Mouse (Mus musculus) MEL (cell line): ENCODE measurements around the gene Rln3. TPM values are rescaled to one million over a fixed set of nuclear protein-coding genes. Genes with fewer than 3 reads are reported as not detected.

Source experiments
- DNase-seq: peaks from one replicate; pipeline ENCODE4 v3.0.0; 2011; ENCODE audit warnings: low read depth, low spot score
- H3K27ac ChIP-seq: 2 replicates; pipeline ENCODE4 v1.5.1; 2012; ENCODE audit warnings: low read depth, mild to moderate bottlenecking, control low read depth, low read length, moderate library complexity; ENCODE audit not compliant: control insufficient read depth
- H3K27me3 ChIP-seq, 2 experiments: fragments of 150-350 bp in 1 of 2; sonication (generic) in 1 of 2; 2 replicates each; pipeline ENCODE4 v1.6.1; 2012; ENCODE audit warnings: low read length in 2 of 2, mild to moderate bottlenecking in 2 of 2, improper control_type of control experiment in 1 of 2, moderate library complexity in 1 of 2; ENCODE audit not compliant: insufficient read depth in 2 of 2, control insufficient read depth in 1 of 2
- H3K36me3 ChIP-seq, 2 experiments: 2 replicates each; pipeline ENCODE4 v1.6.1; 2012 to 2014; ENCODE audit warnings: low read length in 2 of 2, improper control_type of control experiment in 1 of 2, inconsistent platforms in 1 of 2, mild to moderate bottlenecking in 1 of 2; ENCODE audit not compliant: insufficient read depth in 2 of 2, control insufficient read depth in 1 of 2
- H3K4me1 ChIP-seq, 2 experiments: fragments of 150-350 bp in 1 of 2; sonication (generic) in 1 of 2; 2 replicates each; pipeline ENCODE4 v1.6.1; 2012; ENCODE audit warnings: low read length in 2 of 2, improper control_type of control experiment in 1 of 2, mild to moderate bottlenecking in 1 of 2; ENCODE audit not compliant: insufficient read depth in 2 of 2, control insufficient read depth in 1 of 2
- H3K4me3 ChIP-seq, 2 experiments: fragments of 150-350 bp in 1 of 2; sonication (generic) in 1 of 2; 2 replicates each; pipeline ENCODE4 v1.5.1; 2012; ENCODE audit warnings: low read depth in 2 of 2, low read length in 2 of 2, mild to moderate bottlenecking in 2 of 2, moderate library complexity in 2 of 2, control low read depth in 1 of 2, improper control_type of control experiment in 1 of 2; ENCODE audit not compliant: control insufficient read depth in 1 of 2, insufficient read depth in 1 of 2
- H3K79me2 ChIP-seq: 2 replicates; pipeline ENCODE4 v1.6.1; 2012; ENCODE audit warnings: mild to moderate bottlenecking, low read length, moderate library complexity; ENCODE audit not compliant: control insufficient read depth, poor library complexity, insufficient read depth
- H3K9ac ChIP-seq: 2 replicates; pipeline ENCODE4 v1.6.1; 2012; ENCODE audit warnings: low read depth, mild to moderate bottlenecking, control low read depth, low read length, moderate library complexity; ENCODE audit not compliant: control insufficient read depth, poor library complexity, severe bottlenecking
- H3K9me3 ChIP-seq: fragments of 150-350 bp; sonication (generic); replicated peaks from 2 replicates; pipeline ENCODE4 v1.6.1; 2012; ENCODE audit warnings: mild to moderate bottlenecking, low read length, improper control_type of control experiment, moderate library complexity; ENCODE audit not compliant: insufficient read depth
- CHD1 ChIP-seq: IDR thresholded peaks from 2 replicates; pipeline ENCODE4 v1.6.1; 2012; ENCODE audit warnings: low read depth, mild to moderate bottlenecking, inconsistent platforms, low read length, improper control_type of control experiment
- CTCF ChIP-seq, 3 experiments: IDR thresholded peaks in 2 of 3; conservative IDR thresholded peaks in 1 of 3; 2 replicates each; pipeline ENCODE4 v1.5.1; 2011 to 2012; ENCODE audit warnings: low read length in 3 of 3, low read depth in 2 of 3, mild to moderate bottlenecking in 2 of 3, improper control_type of control experiment in 1 of 3, inconsistent platforms in 1 of 3, mixed read lengths in 1 of 3, moderate library complexity in 1 of 3; ENCODE audit not compliant: control insufficient read depth in 1 of 3, insufficient read depth in 1 of 3, poor library complexity in 1 of 3, severe bottlenecking in 1 of 3
- E2F4 ChIP-seq: IDR thresholded peaks from 2 replicates; pipeline ENCODE4 v1.6.1; 2011; ENCODE audit warnings: low read depth, low read length, improper control_type of control experiment, borderline replicate concordance
- HCFC1 ChIP-seq: IDR thresholded peaks from 2 replicates; pipeline ENCODE4 v1.6.1; 2012; ENCODE audit warnings: low read depth, mild to moderate bottlenecking, inconsistent platforms, low read length, improper control_type of control experiment, moderate library complexity
- MAFK ChIP-seq: IDR thresholded peaks from 2 replicates; pipeline ENCODE4 v1.6.1; 2011; ENCODE audit warnings: low read depth, mild to moderate bottlenecking, low read length, improper control_type of control experiment, borderline replicate concordance
- MAX ChIP-seq: IDR thresholded peaks from 2 replicates; pipeline ENCODE4 v1.6.1; 2011; ENCODE audit warnings: low read length, improper control_type of control experiment
- MEF2A ChIP-seq: IDR thresholded peaks from 2 replicates; pipeline ENCODE4 v1.6.1; 2014; ENCODE audit warnings: low read depth, mild to moderate bottlenecking, inconsistent platforms, low read length, improper control_type of control experiment; ENCODE audit not compliant: poor library complexity, insufficient replicate concordance, severe bottlenecking; ENCODE audit errors: extremely low read depth
- MYC ChIP-seq: IDR thresholded peaks from 2 replicates; pipeline ENCODE4 v1.6.1; 2011; ENCODE audit warnings: low read depth, mild to moderate bottlenecking, low read length, improper control_type of control experiment, moderate library complexity
- RAD21 ChIP-seq: IDR thresholded peaks from 2 replicates; pipeline ENCODE4 v1.6.1; 2011; ENCODE audit warnings: mild to moderate bottlenecking, low read depth, low read length, improper control_type of control experiment
- SIN3A ChIP-seq: IDR thresholded peaks from 2 replicates; pipeline ENCODE4 v1.6.1; 2012; ENCODE audit warnings: low read length, improper control_type of control experiment, inconsistent platforms
- SMC3 ChIP-seq: IDR thresholded peaks from 2 replicates; pipeline ENCODE4 v1.6.1; 2011; ENCODE audit warnings: low read depth, low read length, improper control_type of control experiment
- TAL1 ChIP-seq: IDR thresholded peaks from 2 replicates; pipeline ENCODE4 v1.6.1; 2012; ENCODE audit warnings: mild to moderate bottlenecking, inconsistent platforms, low read length, moderate library complexity, mixed read lengths
- TBP ChIP-seq: IDR thresholded peaks from 2 replicates; pipeline ENCODE4 v1.8.0; 2011; ENCODE audit warnings: low read depth, low read length, improper control_type of control experiment
- UBTF ChIP-seq: IDR thresholded peaks from 2 replicates; pipeline ENCODE4 v1.6.1; 2012; ENCODE audit warnings: low read depth, mild to moderate bottlenecking, inconsistent platforms, low read length, improper control_type of control experiment, moderate library complexity, borderline replicate concordance; ENCODE audit not compliant: insufficient read depth
- USF2 ChIP-seq, 2 experiments: IDR thresholded peaks; 2 replicates each; pipeline ENCODE4 v1.6.1; 2011 to 2012; ENCODE audit warnings: improper control_type of control experiment in 2 of 2, low read length in 2 of 2, borderline replicate concordance in 1 of 2, inconsistent platforms in 1 of 2, low read depth in 1 of 2, mild to moderate bottlenecking in 1 of 2; ENCODE audit not compliant: insufficient read depth in 1 of 2
- ZC3H11A ChIP-seq: IDR thresholded peaks from 2 replicates; pipeline ENCODE4 v1.6.1; 2012; ENCODE audit warnings: low read depth, mild to moderate bottlenecking, inconsistent platforms, low read length, improper control_type of control experiment
- ZMIZ1 ChIP-seq: IDR thresholded peaks from 2 replicates; pipeline ENCODE4 v1.6.1; 2012; ENCODE audit warnings: low read depth, mild to moderate bottlenecking, inconsistent platforms, low read length, improper control_type of control experiment, moderate library complexity
- ZNF384 ChIP-seq: IDR thresholded peaks from 2 replicates; pipeline ENCODE4 v1.6.1; 2012; ENCODE audit warnings: low read depth, mild to moderate bottlenecking, inconsistent platforms, low read length, improper control_type of control experiment
- polyA plus RNA-seq, 2 experiments: library from polyadenylated mRNA; stranded (reverse) in 1 of 2; unstranded in 1 of 2; fragments of >175 nt in 1 of 2; fragments of >200 nt in 1 of 2; gene quantifications; 2 replicates each; pipeline versions ENCODE4 v1.2.1 to v1.2.4; 2012; ENCODE audit warnings: low replicate concordance in 2 of 2, low read depth in 1 of 2; ENCODE audit not compliant: insufficient read length in 2 of 2, insufficient read depth in 1 of 2, missing spikeins in 1 of 2
- total RNA-seq: library from RNA; depleted of rRNA; stranded (reverse); fragments of 300-350 nt; gene quantifications from 2 replicates; pipeline ENCODE4 v1.2.3, GENCODE M21; 2012

Rln3 gene
- total and polyA plus RNA-seq, 3 experiments = not detected

DNA sequence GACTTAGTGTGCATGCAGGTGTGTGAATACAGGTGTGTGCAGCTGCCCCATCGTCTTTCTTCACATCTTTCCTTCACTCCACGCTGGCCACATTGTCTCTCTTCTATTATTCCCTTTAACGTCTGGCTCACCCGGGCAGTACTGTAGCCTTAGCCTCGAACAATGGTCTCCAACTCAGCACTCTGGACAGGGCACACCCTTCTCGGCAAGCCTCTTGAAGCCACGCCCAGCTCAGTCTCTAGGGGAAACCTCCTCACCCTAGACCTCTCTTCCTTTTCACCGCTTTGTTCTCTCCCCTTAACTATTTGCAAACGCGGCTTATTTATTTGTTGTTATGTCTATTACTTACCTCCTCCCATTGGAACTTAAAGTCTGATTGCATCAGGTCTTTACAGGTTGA, 17.4 kb downstream of the Rln3 start:
- Histone ChIP-seq H3K27ac (no peak overlapping the region), H3K9me3 (no peaks in the 10 kb centered on the region), H3K4me1 (0 out of 4 replicates have a peak, but pooled peaks cover 0 to 8% of the 10 kb centered on the region in 2 experiments), H3K36me3 (no peaks in the 10 kb centered on the region; a peak in 1 of 4 replicates), H3K4me3 (no peak overlapping the region), H3K27me3 (no peaks in the 10 kb centered on the region), H3K79me2 (no peaks in the 10 kb centered on the region), H3K9ac (no peak overlapping the region)
- 0 out of 2 replicates have a peak, but pooled peaks have one; percentile 30 for TF ChIP-seq SIN3A
- TF ChIP-seq RAD21 = no peak
- DNase-seq = peak; percentile 51

- DNase-seq = peak; percentile 63
- Histone ChIP-seq H3K36me3 (no peaks in the 10 kb centered on the region; a peak in 1 of 4 replicates), H3K4me3 (no peak overlapping the region; a peak in 2 of 4 replicates), H3K27ac (no peak overlapping the region), H3K4me1 (0 out of 4 replicates have a peak, but pooled peaks cover 0 to 8% of the 10 kb centered on the region in 2 experiments), H3K9me3 (no peaks in the 10 kb centered on the region), H3K27me3 (no peaks in the 10 kb centered on the region), H3K9ac (no peak overlapping the region), H3K79me2 (no peaks in the 10 kb centered on the region)
- TF ChIP-seq MAFK (peak; percentile 80), CHD1 (no peak)
These were observed 18.9 kb downstream of the Rln3 start for GRCm38 (mm10) chr8:84025863-84026262.

DNA sequence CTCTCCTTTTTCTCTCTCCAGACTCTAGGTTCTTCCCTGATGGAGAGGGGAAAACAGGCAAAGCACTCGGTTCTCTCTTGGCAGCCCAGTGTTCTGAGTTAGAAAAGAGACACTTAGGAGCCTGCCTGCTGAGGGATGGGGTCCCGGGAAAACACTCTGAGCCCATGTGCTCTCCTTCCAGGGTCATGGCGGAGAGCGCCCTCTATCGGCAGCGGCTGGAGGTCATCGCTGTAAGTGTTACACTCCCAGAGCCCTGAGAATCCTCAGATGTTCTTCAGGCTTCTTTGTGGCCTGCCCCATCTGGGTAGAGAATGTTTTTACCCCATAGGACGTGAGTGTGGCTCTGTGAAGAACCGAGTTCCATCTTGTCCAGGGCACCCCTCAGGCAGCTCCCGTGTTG, 20.6 kb downstream of the Rln3 start:
- Histone ChIP-seq H3K27ac (no peak overlapping the region), H3K27me3 (no peaks in the 10 kb centered on the region), H3K4me3 (no peak overlapping the region), H3K36me3 (no peaks in the 10 kb centered on the region; a peak in 1 of 4 replicates), H3K79me2 (no peaks in the 10 kb centered on the region), H3K9ac (no peak overlapping the region), H3K4me1 (peaks cover 2 to 15% of the 10 kb centered on the region in 2 experiments; a peak in 1 of 4 replicates), H3K9me3 (no peaks in the 10 kb centered on the region)
- peak; percentile 79 for DNase-seq
- TF ChIP-seq E2F4 (no peak), SMC3 (peak; percentile 42), RAD21 (peak; percentile 48), CTCF (IDR thresholded peaks at IDR 0.05 in 2 of 3, conservative IDR thresholded peaks at IDR 0.05 in 1 of 3; ENCODE audit: control insufficient read depth in 1 of 3, insufficient read depth in 1 of 3, low read depth in 2 of 3, low read length in 3 of 3, poor library complexity in 1 of 3, severe bottlenecking in 1 of 3) (peak; percentile 81 to 97 (median 96)), MYC (peak; percentile 87)

DNA sequence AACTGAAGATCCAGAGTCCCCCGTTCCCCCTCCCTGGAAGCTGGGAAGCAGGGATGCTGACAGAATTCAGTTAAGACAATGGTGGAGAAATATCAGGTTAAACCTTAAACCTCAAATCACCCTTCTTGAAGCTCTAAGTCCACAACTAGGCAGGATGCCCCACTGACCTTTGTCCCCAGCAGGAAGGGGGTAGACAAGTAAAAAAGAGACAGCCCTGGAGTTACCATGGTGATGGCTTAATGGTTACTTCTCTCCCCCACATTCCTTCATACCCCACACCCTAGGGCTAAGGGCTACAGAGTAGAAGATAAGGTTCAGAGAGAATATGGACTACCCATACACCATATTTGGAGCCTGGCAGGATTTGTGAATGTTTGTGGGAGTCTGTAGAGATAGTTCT, 21.2 kb downstream of the Rln3 start:
- no peaks in the 10 kb centered on the region for H3K9me3 ChIP-seq
- no peaks in the 10 kb centered on the region for H3K27me3 ChIP-seq
- H3K79me2 ChIP-seq = no peaks in the 10 kb centered on the region
- no peak for DNase-seq
- no peak for TF ChIP-seq ZC3H11A
- no peak for TF ChIP-seq TBP
- no peak for TF ChIP-seq CHD1
- no peak for TF ChIP-seq USF2 (IDR thresholded peaks at IDR 0.05; ENCODE audit: borderline replicate concordance in 1 of 2, insufficient read depth in 1 of 2, low read depth in 1 of 2, low read length in 2 of 2)
- TF ChIP-seq TAL1 = no peak
- TF ChIP-seq MYC = no peak
- TF ChIP-seq MEF2A = no peak
- no peak for TF ChIP-seq UBTF
- no peak for TF ChIP-seq ZNF384
- TF ChIP-seq HCFC1 = no peak
- no peak for TF ChIP-seq ZMIZ1
- TF ChIP-seq MAX = no peak
- H3K4me1 ChIP-seq = peaks cover 2 to 15% of the 10 kb centered on the region in 2 experiments; a peak in 1 of 4 replicates
- no peak overlapping the region for H3K4me3 ChIP-seq
- H3K27ac ChIP-seq = no peak overlapping the region
- no peaks in the 10 kb centered on the region; a peak in 1 of 4 replicates for H3K36me3 ChIP-seq
- no peak overlapping the region for H3K9ac ChIP-seq
